Mouse (Mus musculus) splenic B cell, adult 2 months (primary cell): ENCODE results near the gene Zfhx3.

Source experiments
- DNase-seq: peaks from one replicate; pipeline ENCODE4 v3.0.0-alpha.2; 2011; ENCODE audit warnings: low read depth, low spot score
- H3K27me3 ChIP-seq: 2 replicates; pipeline ENCODE4 v1.6.1; 2012; ENCODE audit warnings: mild to moderate bottlenecking, low read length, moderate library complexity, mixed read lengths; ENCODE audit not compliant: control insufficient read depth, poor library complexity, insufficient read depth, severe bottlenecking
- H3K36me3 ChIP-seq: 2 replicates; pipeline ENCODE4 v1.6.1; 2012; ENCODE audit warnings: mild to moderate bottlenecking, low read length, moderate library complexity, mixed read lengths; ENCODE audit not compliant: control insufficient read depth, poor library complexity, insufficient read depth, severe bottlenecking

Zfhx3 gene

GRCm38 (mm10) chr8:108748851-108749376 is 806.5 kb downstream of the Zfhx3 start:
- Histone ChIP-seq H3K27me3 (no peaks in the 10 kb centered on the region), H3K36me3 (no peaks in the 10 kb centered on the region)
- DNase-seq, result peak; percentile 35

DNA sequence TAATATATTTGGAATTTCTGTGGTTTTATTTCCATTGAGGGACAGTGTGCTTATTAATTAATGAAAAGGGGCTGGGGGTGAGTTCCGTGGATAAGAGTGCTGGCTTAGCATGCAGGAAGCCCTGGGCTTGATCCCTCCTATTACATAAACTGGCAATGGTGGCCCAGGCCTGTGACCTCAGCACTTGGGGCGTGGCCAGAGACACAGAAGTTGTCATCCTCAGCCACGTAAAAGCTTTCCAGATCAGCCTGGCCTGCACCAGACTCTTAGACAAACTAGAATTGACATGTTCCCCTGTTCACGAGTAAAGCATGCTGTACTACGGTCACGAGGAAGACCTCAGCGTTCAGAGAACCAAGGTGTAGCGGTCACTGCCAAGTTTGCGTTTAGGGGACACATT is 808.4 kb downstream of the Zfhx3 start:
- Histone ChIP-seq H3K36me3 (no peaks in the 10 kb centered on the region), H3K27me3 (no peaks in the 10 kb centered on the region)
- DNase-seq, result no peak

- DNase-seq, result no peak
- Histone ChIP-seq H3K27me3 (no peaks in the 10 kb centered on the region), H3K36me3 (no peaks in the 10 kb centered on the region)
Measured at GRCm38 (mm10) chr8:108754556-108754955, 812.1 kb downstream of the Zfhx3 start.

GRCm38 (mm10) chr8:108755400-108756325 is 813.2 kb downstream of the Zfhx3 start:
- Histone ChIP-seq H3K27me3 (no peaks in the 10 kb centered on the region), H3K36me3 (no peaks in the 10 kb centered on the region)
- DNase-seq, result no peak

DNA sequence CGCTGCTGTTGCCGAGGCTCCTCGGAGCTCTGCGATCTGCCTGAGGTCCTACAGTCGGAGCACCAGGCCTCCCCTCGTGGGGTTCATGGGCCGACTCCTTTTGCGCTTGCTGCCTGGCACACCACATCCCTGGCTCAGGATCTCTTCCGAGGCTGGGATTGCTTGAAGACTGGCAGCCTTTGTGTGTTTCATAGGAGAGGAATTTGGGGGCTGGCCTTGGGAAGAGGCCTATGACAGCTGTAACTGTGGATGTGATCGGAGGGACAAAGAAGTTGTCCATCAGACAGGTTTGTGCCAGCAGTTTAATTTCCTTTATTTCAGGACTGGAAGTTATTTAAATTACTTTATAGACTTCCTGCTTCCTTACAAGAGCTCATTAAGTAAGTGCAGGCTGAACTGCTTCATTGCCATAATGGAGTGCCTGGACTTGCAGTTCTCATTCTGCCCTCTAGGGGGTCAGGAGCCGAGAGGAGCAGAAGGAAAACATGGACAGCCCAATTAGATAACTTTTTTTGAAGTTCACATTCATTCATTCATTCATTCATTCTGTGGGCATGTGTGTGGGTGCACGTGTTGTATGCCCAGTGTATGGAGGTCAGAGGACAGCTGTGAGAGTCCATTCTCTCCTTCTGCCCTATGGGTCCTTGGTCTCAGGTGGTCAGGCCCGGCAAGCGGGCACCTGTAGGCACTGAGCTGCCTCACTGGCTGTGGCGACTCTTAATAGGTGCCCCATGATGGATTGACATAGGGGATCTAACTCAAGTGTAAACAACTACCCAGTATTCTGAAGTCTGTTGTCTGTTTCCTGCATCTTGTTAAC is 817.3 kb downstream of the Zfhx3 start:
- peak; percentile 60 for DNase-seq
- H3K27me3 ChIP-seq, result no peaks in the 10 kb centered on the region
- no peaks in the 10 kb centered on the region for H3K36me3 ChIP-seq

DNA sequence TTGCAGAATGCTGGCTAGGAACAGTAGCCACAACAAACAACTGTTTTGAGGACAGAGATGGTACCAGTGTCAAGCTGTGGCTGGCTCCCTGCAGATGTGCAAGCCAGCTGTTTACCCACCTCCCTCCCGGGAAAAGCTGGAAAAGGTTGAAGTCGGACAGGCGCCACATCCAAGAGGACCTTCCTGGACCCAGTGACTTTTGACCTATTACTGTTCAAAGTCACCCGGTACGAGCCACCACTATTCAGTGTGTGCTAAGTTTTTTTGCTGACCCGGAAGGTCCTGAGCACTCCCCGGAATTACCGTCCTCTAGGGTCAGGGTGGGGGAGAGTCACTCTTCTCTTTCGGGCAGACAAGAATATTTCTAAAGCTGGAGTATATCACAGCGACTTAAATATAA is 818.3 kb downstream of the Zfhx3 start:
- Histone ChIP-seq H3K36me3 (no peaks in the 10 kb centered on the region), H3K27me3 (no peaks in the 10 kb centered on the region)
- no peak for DNase-seq

- no peak for DNase-seq
- Histone ChIP-seq H3K36me3 (no peaks in the 10 kb centered on the region), H3K27me3 (no peaks in the 10 kb centered on the region)
Measured at GRCm38 (mm10) chr8:108762567-108762966, 820.1 kb downstream of the Zfhx3 start.

- no peak for DNase-seq
- Histone ChIP-seq H3K36me3 (no peaks in the 10 kb centered on the region), H3K27me3 (no peaks in the 10 kb centered on the region)
Measured at GRCm38 (mm10) chr8:108764403-108765194, 822.2 kb downstream of the Zfhx3 start.

DNA sequence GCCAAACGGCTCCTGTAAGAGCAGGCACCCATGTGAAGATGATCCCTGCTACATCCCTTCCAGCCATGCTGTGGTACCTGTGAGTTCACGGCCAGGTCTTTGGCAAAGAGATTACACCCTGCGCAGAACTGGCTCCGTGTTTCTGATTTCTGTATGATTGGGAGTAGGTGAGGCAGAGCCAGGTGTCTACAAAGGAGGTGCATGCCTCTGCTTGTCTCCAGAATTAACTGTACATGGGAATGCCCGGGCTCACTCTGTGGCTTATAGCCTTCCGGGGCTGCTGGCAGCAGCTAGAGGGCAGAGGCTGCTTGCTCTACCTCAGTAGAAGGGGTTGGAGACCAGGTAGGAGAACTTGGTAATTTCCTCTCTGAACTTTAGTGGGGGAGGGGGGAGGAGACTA is 823.7 kb downstream of the Zfhx3 start:
- Histone ChIP-seq H3K27me3 (no peaks in the 10 kb centered on the region), H3K36me3 (no peaks in the 10 kb centered on the region)
- no peak for DNase-seq

DNA sequence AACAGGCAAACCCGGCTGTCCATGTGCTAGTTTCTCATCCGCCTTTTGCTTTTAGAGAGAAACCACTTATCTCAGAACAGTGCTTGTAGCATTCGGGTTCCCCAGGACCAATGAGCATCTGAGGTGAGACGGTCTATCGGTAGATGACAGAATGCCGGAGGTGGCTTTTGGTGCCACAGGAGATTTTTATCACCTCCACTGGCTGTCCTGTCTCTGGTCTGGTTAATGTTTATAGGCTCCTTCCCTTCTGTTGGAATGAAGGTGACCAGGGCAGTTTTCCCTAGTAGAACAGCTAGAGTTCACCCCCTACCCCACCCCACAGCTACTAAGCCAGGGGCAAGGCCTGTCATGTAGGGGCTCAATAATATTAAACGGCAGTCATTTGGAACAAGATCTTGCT is 825.6 kb downstream of the Zfhx3 start:
- Histone ChIP-seq H3K27me3 (no peaks in the 10 kb centered on the region), H3K36me3 (no peaks in the 10 kb centered on the region)
- DNase-seq, result no peak

- H3K36me3 ChIP-seq, result no peaks in the 10 kb centered on the region
- no peaks in the 10 kb centered on the region for H3K27me3 ChIP-seq
- DNase-seq, result no peak
Measured at GRCm38 (mm10) chr8:108770334-108770733, 827.9 kb downstream of the Zfhx3 start.

- no peak for DNase-seq
Measured at GRCm38 (mm10) chr8:108773436-108773835, 831.0 kb downstream of the Zfhx3 start.

DNA sequence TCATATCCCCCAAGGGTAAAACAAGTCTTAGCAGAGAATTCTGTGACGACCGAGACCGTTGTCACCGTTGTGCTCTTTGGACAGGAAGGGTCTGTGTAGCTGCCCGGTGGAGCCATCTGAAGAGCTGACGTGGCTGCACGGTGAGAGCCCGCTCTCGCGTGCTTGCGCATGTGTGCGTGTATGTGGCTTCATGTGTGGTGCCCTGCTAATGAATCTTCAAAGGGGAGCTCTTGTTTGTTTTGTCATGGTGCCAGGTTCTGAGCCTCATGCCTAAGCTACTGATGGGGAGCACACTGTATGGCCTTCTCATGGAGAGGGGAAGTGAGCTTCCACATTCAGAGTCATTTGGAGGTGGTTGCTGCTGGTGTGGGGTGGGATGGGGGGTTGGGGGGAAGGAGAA is 835.6 kb downstream of the Zfhx3 start:
- DNase-seq, result no peak
- H3K27me3 ChIP-seq, result no peaks in the 10 kb centered on the region
- no peaks in the 10 kb centered on the region for H3K36me3 ChIP-seq

More at GRCm38 (mm10) chr8:108773436-108773835, 831.0 kb downstream of the Zfhx3 start:
- Histone ChIP-seq H3K36me3 (no peaks in the 10 kb centered on the region), H3K27me3 (no peaks in the 10 kb centered on the region)

DNA sequence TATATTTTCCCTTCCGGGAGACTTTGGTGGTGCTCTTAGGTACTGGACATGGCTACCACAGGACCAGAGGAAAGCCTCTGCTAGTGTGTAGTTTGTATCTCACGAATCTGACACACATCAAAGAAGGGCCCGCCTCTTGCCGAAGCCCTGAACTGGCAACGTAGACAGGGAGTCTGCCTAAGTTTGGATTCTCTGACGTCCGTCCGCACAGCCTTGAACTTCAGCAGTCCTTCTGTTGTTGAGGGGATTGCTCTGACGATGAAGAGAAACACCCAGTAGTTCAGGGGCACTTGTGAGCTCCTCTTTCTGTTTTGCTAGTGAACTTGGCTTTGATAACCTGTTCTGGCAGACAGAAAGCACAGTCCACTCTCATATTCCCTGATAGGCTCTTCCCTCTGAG is 836.1 kb downstream of the Zfhx3 start:
- no peak for DNase-seq
- Histone ChIP-seq H3K36me3 (no peaks in the 10 kb centered on the region), H3K27me3 (no peaks in the 10 kb centered on the region)
